Mouse (Mus musculus) embryonic facial prominence, embryonic 11.5 days (tissue): ENCODE measurements at regions not wholly inside any gene's neighbourhood (a gene's known extent, or its start where the extent isn't known, plus 50 kb on each side); places are given as distances from the start of the nearest gene placed in this dataset.

ENCODE experiments used
- ATAC-seq: fragments of 200-750 bp; cut with Nextera tagmentation; replicated peaks from 2 replicates; pipeline ENCODE4 v1.8.0; 2017; ENCODE audit warnings: low read depth; ENCODE audit not compliant: insufficient number of reproducible peaks, low FRiP score, low TSS enrichment
- DNase-seq: peaks from one replicate; pipeline ENCODE4 v3.0.0-alpha.2; 2015; ENCODE audit warnings: low spot score
- H3K27ac ChIP-seq: fragments of 300-500 bp; sonication (generic); replicated peaks from 2 replicates; pipeline ENCODE4 v1.5.1; 2014; ENCODE audit warnings: mild to moderate bottlenecking, low read depth, low read length, control low read depth
- H3K27me3 ChIP-seq: fragments of 300-500 bp; sonication (generic); 2 replicates; pipeline ENCODE4 v1.6.1; 2014; ENCODE audit warnings: mild to moderate bottlenecking, low read length, moderate library complexity, mixed read lengths; ENCODE audit not compliant: control insufficient read depth, insufficient read depth
- H3K36me3 ChIP-seq: fragments of 300-500 bp; sonication (generic); replicated peaks from 2 replicates; pipeline ENCODE4 v1.6.1; 2014; ENCODE audit warnings: low read depth, mild to moderate bottlenecking, low read length, moderate library complexity, mixed read lengths; ENCODE audit not compliant: control insufficient read depth, insufficient read depth
- H3K4me1 ChIP-seq: fragments of 300-500 bp; sonication (generic); 2 replicates; pipeline ENCODE4 v1.6.1; 2014; ENCODE audit warnings: low read length, mixed read lengths; ENCODE audit not compliant: control insufficient read depth, insufficient read depth
- H3K4me2 ChIP-seq: fragments of 300-500 bp; sonication (generic); 2 replicates; pipeline ENCODE4 v1.6.1; 2014; ENCODE audit warnings: low read depth, mild to moderate bottlenecking, control low read depth, low read length, moderate library complexity
- H3K4me3 ChIP-seq: fragments of 300-500 bp; sonication (generic); 2 replicates; pipeline ENCODE4 v1.5.1; 2014; ENCODE audit warnings: low read depth, low read length, control low read depth
- H3K9ac ChIP-seq: fragments of 300-500 bp; sonication (generic); replicated peaks from 2 replicates; pipeline ENCODE4 v1.6.1; 2014; ENCODE audit warnings: mild to moderate bottlenecking, control low read depth, low read length
- H3K9me3 ChIP-seq: fragments of 300-500 bp; sonication (generic); replicated peaks from 2 replicates; pipeline ENCODE4 v1.6.1; 2016; ENCODE audit warnings: mild to moderate bottlenecking, low read length, inconsistent platforms, mixed read lengths; ENCODE audit not compliant: control insufficient read depth
- WGBS: fragments of 180-500 bp; shearing (Covaris S2); extraction: QIAGEN DNeasy Blood & Tissue Kit; methylation state at CpG from one replicate; pipeline ENCODE4 v1.1.7; 2014; 5-methylcytosine and 5-hydroxymethylcytosine counted together

GRCm38 (mm10) chr17:50373496-50374141 lies 80.2 kb upstream of the Dazl start:
- no peaks in the 10 kb centered on the region for H3K27me3 ChIP-seq
- no peak overlapping the region for H3K4me3 ChIP-seq
- 73% methylated on average over 5 of the region's 5 CpGs for WGBS
- H3K36me3 ChIP-seq = no peaks in the 10 kb centered on the region
- no peak for ATAC-seq
- H3K4me2 ChIP-seq = no peak overlapping the region
- no peak for DNase-seq
- no peak overlapping the region for H3K9ac ChIP-seq
- H3K4me1 ChIP-seq = no peaks in the 10 kb centered on the region
- H3K9me3 ChIP-seq = no peaks in the 10 kb centered on the region
- H3K27ac ChIP-seq = no peak overlapping the region

- no peak overlapping the region for H3K9ac ChIP-seq
- no peak overlapping the region for H3K4me2 ChIP-seq
- no peaks in the 10 kb centered on the region for H3K4me1 ChIP-seq
- H3K27ac ChIP-seq = no peak overlapping the region
- no peak overlapping the region for H3K4me3 ChIP-seq
- DNase-seq (no peak), ATAC-seq (no peak)
- H3K9me3 ChIP-seq = no peaks in the 10 kb centered on the region
- WGBS = 74% methylated on average over 3 of the region's 3 CpGs
- H3K36me3 ChIP-seq = no peaks in the 10 kb centered on the region
- H3K27me3 ChIP-seq = no peaks in the 10 kb centered on the region
These were observed 82.0 kb upstream of the Dazl start for GRCm38 (mm10) chr17:50375465-50375864.

- ATAC-seq (no peak), DNase-seq (no peak)
- Histone ChIP-seq H3K4me2 (no peak overlapping the region), H3K4me3 (no peak overlapping the region), H3K27ac (no peak overlapping the region), H3K4me1 (no peaks in the 10 kb centered on the region), H3K9ac (no peak overlapping the region), H3K9me3 (no peaks in the 10 kb centered on the region), H3K36me3 (no peaks in the 10 kb centered on the region), H3K27me3 (no peaks in the 10 kb centered on the region)
- WGBS = 89% methylated on average over 8 of the region's 8 CpGs
These were observed 83.3 kb upstream of the Dazl start for GRCm38 (mm10) chr17:50376708-50377107.

GRCm38 (mm10) chr17:50378141-50378727 lies 84.8 kb upstream of the Dazl start:
- Histone ChIP-seq H3K4me2 (no peak overlapping the region), H3K36me3 (no peaks in the 10 kb centered on the region), H3K27me3 (no peaks in the 10 kb centered on the region), H3K4me3 (no peak overlapping the region), H3K4me1 (no peaks in the 10 kb centered on the region), H3K9me3 (no peaks in the 10 kb centered on the region), H3K9ac (no peak overlapping the region), H3K27ac (no peak overlapping the region)
- no peak for ATAC-seq
- 90% methylated on average over 3 of the region's 3 CpGs for WGBS
- no peak for DNase-seq

GRCm38 (mm10) chr17:50388715-50389710 lies 95.6 kb upstream of the Dazl start:
- no peak for DNase-seq
- no peaks in the 10 kb centered on the region for H3K27me3 ChIP-seq
- no peak overlapping the region for H3K4me3 ChIP-seq
- 83% methylated on average over 12 of the region's 12 CpGs for WGBS
- no peaks in the 10 kb centered on the region for H3K4me1 ChIP-seq
- no peak overlapping the region for H3K9ac ChIP-seq
- no peak overlapping the region for H3K4me2 ChIP-seq
- H3K36me3 ChIP-seq = no peaks in the 10 kb centered on the region
- no peak for ATAC-seq
- H3K27ac ChIP-seq = no peak overlapping the region
- H3K9me3 ChIP-seq = no peaks in the 10 kb centered on the region

DNA sequence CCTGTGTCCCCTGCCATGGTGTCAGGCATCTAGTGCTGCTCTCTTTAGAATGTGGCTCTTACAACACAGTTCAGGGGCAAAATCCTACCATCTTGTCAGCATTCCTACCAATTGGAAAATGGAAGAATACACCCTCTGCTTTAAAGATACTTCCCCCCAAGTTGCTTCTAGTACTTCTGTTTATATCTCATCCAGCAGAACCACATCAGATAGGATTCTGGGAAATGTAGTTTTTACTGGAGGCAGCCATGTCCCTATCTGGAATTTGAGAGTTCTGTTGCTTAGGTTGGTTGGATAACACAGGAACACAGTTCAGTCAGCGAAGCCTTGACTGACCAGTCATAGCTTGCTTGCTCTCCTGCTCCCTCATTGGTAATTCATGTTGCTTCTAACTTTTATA lies 96.7 kb upstream of the Dazl start:
- H3K4me1 ChIP-seq = no peaks in the 10 kb centered on the region
- H3K9ac ChIP-seq = no peak overlapping the region
- no peak for DNase-seq
- no peak overlapping the region for H3K4me2 ChIP-seq
- WGBS = 88% methylated on average over 1 of the region's 1 CpGs
- no peak overlapping the region for H3K4me3 ChIP-seq
- H3K9me3 ChIP-seq = no peaks in the 10 kb centered on the region
- no peaks in the 10 kb centered on the region for H3K27me3 ChIP-seq
- ATAC-seq = no peak
- no peak overlapping the region for H3K27ac ChIP-seq
- H3K36me3 ChIP-seq = no peaks in the 10 kb centered on the region

DNA sequence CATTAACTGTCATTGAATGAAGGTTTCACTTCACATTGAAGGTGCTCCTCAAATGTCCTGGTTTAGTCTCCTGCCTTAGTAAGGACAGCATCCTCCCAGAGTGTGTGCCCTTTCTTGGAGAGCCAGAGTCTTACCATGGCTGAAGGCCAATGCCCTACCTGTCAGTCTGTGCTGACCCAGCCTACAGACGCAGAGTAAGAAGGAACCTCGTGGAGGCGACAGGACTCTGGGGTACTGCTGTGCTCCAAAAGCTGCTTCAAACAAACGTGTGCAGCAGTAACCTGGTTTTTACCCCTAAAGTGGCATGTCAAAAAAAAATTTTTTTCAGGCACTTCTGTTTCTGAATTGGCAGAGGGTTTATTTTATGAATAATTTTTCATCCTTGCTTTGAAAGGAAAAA lies 97.8 kb upstream of the Dazl start:
- H3K27me3 ChIP-seq = no peaks in the 10 kb centered on the region
- 88% methylated on average over 4 of the region's 4 CpGs for WGBS
- H3K4me1 ChIP-seq = no peaks in the 10 kb centered on the region
- no peak overlapping the region for H3K4me3 ChIP-seq
- no peaks in the 10 kb centered on the region for H3K36me3 ChIP-seq
- no peaks in the 10 kb centered on the region for H3K9me3 ChIP-seq
- no peak for ATAC-seq
- no peak for DNase-seq
- no peak overlapping the region for H3K27ac ChIP-seq
- H3K4me2 ChIP-seq = no peak overlapping the region
- H3K9ac ChIP-seq = no peak overlapping the region

- no peaks in the 10 kb centered on the region for H3K9me3 ChIP-seq
- no peak overlapping the region for H3K27ac ChIP-seq
- no peaks in the 10 kb centered on the region for H3K27me3 ChIP-seq
- H3K4me3 ChIP-seq = no peak overlapping the region
- H3K9ac ChIP-seq = no peak overlapping the region
- no peak overlapping the region for H3K4me2 ChIP-seq
- WGBS = 89% methylated on average over 11 of the region's 11 CpGs
- no peaks in the 10 kb centered on the region for H3K4me1 ChIP-seq
- no peaks in the 10 kb centered on the region for H3K36me3 ChIP-seq
- ATAC-seq (no peak), DNase-seq (no peak)
These were observed 98.6 kb upstream of the Dazl start for GRCm38 (mm10) chr17:50391996-50392395.
